Mouse (Mus musculus) E14TG2a.4 (cell line): ENCODE measurements around the gene Aggf1.

Experiments
- CTCF ChIP-seq: conservative IDR thresholded peaks from 2 replicates; pipeline ENCODE4 v1.5.1; 2014; ENCODE audit warnings: low read length
- NANOG ChIP-seq: IDR thresholded peaks from 2 replicates; pipeline ENCODE4 v1.6.1; 2014; ENCODE audit warnings: borderline replicate concordance, low read length, mixed read lengths
- POU5F1 ChIP-seq: IDR thresholded peaks from 2 replicates; pipeline ENCODE4 v1.6.1; 2014; ENCODE audit warnings: low read length, borderline replicate concordance

- no peak for TF ChIP-seq CTCF
- no peak for TF ChIP-seq NANOG
- TF ChIP-seq POU5F1, result no peak
Observed at GRCm38 (mm10) chr13:95343470-95343869, 31.7 kb downstream of the Aggf1 start.
